Mouse (Mus musculus) C2C12 (cell line): ENCODE results near the gene Tmem191c. TPM values are rescaled to one million over a fixed set of nuclear protein-coding genes. Genes with fewer than 3 reads are reported as not detected.

Experiments used
- H3K27me3 ChIP-seq: one replicate; pipeline ENCODE4 v1.6.1; 2011; ENCODE audit not compliant: control insufficient read depth, insufficient read depth, insufficient read length
- H3K36me3 ChIP-seq: one replicate; pipeline ENCODE4 v1.6.1; 2011; ENCODE audit not compliant: control insufficient read depth, insufficient read depth
- H3K4me3 ChIP-seq: one replicate; pipeline ENCODE4 v1.5.1; 2011; ENCODE audit warnings: mild to moderate bottlenecking, control low read depth; ENCODE audit not compliant: poor library complexity, insufficient read depth, severe bottlenecking
- H3K79me2 ChIP-seq: one replicate; pipeline ENCODE4 v1.6.1; 2011; ENCODE audit not compliant: control insufficient read depth, insufficient read depth
- H3K79me3 ChIP-seq: one replicate; pipeline ENCODE4 v1.6.1; 2011; ENCODE audit warnings: low read depth, control low read depth
- H3ac ChIP-seq: one replicate; pipeline ENCODE3; 2011; ENCODE audit warnings: low read depth; ENCODE audit not compliant: control insufficient read depth, insufficient read length
- CEBPB ChIP-seq: IDR thresholded peaks from one replicate; pipeline ENCODE4 v1.6.1; 2011; ENCODE audit warnings: low read depth, mild to moderate bottlenecking, control low read depth, moderate library complexity
- CTCF ChIP-seq: IDR thresholded peaks from one replicate; pipeline ENCODE4 v1.5.1; 2011; ENCODE audit not compliant: control insufficient read depth, insufficient read depth, insufficient read length
- FOSL1 ChIP-seq: IDR thresholded peaks from one replicate; pipeline ENCODE4 v1.8.0; 2011; ENCODE audit warnings: mild to moderate bottlenecking, low read length; ENCODE audit not compliant: poor library complexity, insufficient read depth, severe bottlenecking
- MAX ChIP-seq: IDR thresholded peaks from one replicate; pipeline ENCODE4 v1.6.1; 2011; ENCODE audit warnings: mild to moderate bottlenecking, control low read depth
- MYOD1 ChIP-seq: IDR thresholded peaks from one replicate; pipeline ENCODE4 v1.6.1; 2011; ENCODE audit warnings: low read depth; ENCODE audit not compliant: control insufficient read depth, insufficient read length
- MYOG ChIP-seq: IDR thresholded peaks from one replicate; pipeline ENCODE4 v1.6.1; 2011; ENCODE audit not compliant: control insufficient read depth, insufficient read length; ENCODE audit errors: extremely low read depth
- USF1 ChIP-seq: IDR thresholded peaks from one replicate; pipeline ENCODE4 v1.6.1; 2011; ENCODE audit warnings: low read depth, mild to moderate bottlenecking, control low read depth, moderate library complexity
- polyA plus RNA-seq: library from polyadenylated mRNA; unstranded; fragments of >200 nt; fragmentation: generic; extraction: Trizol; gene quantifications from one replicate; pipeline ENCODE4 v1.2.1, GENCODE M21; 2012; ENCODE audit warnings: missing spikeins

Tmem191c gene
- polyA plus RNA-seq, 1 experiment, result 1.3 TPM

DNA sequence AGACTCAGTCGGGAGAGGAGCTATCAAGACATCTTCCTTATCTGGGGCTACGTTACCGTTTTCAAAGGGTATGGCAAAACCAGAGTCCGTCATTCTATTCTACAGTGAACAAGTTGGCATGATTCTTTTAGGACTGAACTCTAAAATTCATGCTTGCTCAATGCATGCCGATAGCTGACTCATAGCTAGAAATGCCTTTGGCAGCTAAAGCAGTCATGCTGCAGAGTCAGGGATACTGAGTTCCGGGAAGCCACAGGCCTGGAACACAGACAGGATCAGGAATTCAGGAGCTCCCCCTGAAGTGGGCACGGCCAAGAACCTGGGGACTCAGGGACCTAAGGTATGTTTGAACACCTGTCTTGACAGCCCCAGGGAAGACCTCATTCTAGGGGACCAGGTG lies 40.7 kb downstream of the Tmem191c start:
- no peaks in the 10 kb centered on the region for H3K79me2 ChIP-seq
- peaks cover 27% of the 10 kb centered on the region for H3K36me3 ChIP-seq
- no peak overlapping the region for H3K4me3 ChIP-seq
- no peaks in the 10 kb centered on the region for H3K79me3 ChIP-seq
- H3ac ChIP-seq, result no peak overlapping the region
- no peak for TF ChIP-seq CTCF
- no peak for TF ChIP-seq FOSL1
- TF ChIP-seq MYOG, result no peak
- TF ChIP-seq MAX, result no peak
- TF ChIP-seq MYOD1, result no peak
- no peaks in the 10 kb centered on the region for H3K27me3 ChIP-seq

- peaks cover 19% of the 10 kb centered on the region for H3K36me3 ChIP-seq
- H3ac ChIP-seq, result no peak overlapping the region
- no peaks in the 10 kb centered on the region for H3K27me3 ChIP-seq
- no peaks in the 10 kb centered on the region for H3K79me3 ChIP-seq
- no peak overlapping the region for H3K4me3 ChIP-seq
- no peak for TF ChIP-seq MYOG
- TF ChIP-seq CTCF, result no peak
- TF ChIP-seq USF1, result no peak
- no peak for TF ChIP-seq MYOD1
- no peak for TF ChIP-seq CEBPB
- no peak for TF ChIP-seq FOSL1
- H3K79me2 ChIP-seq, result no peaks in the 10 kb centered on the region
Measured at GRCm38 (mm10) chr16:17321481-17321880, 45.6 kb downstream of the Tmem191c start.

DNA sequence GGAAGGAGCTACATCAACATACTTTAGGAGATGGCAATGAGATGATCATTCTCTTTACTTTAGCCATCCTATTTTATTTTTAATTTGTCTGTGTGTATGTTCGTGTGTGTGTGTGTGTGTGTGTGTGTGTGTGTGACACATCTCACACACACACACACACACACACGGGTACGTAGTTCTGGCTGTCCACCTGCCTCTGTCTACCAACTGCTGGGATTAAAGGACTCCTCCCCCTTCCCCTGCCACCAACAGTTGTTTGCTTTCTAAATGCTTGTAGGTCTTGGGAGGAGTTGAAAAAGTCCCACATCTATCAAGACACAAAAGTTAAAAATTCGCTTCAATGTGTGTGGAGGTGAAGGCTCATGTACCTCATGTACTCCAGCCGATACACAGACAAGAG lies 48.9 kb downstream of the Tmem191c start:
- Histone ChIP-seq H3K4me3 (no peak overlapping the region), H3K27me3 (no peaks in the 10 kb centered on the region), H3K79me3 (no peaks in the 10 kb centered on the region), H3ac (no peak overlapping the region), H3K79me2 (no peaks in the 10 kb centered on the region), H3K36me3 (peaks cover 17% of the 10 kb centered on the region)
- TF ChIP-seq FOSL1, result no peak
- no peak for TF ChIP-seq USF1
- TF ChIP-seq MAX, result no peak
- TF ChIP-seq CEBPB, result no peak
- no peak for TF ChIP-seq CTCF
- no peak for TF ChIP-seq MYOG

- peaks cover 16% of the 10 kb centered on the region for H3K36me3 ChIP-seq
- TF ChIP-seq MYOD1 (no peak), CTCF (no peak)
- no peak overlapping the region for H3ac ChIP-seq
- H3K79me3 ChIP-seq, result no peaks in the 10 kb centered on the region
- H3K4me3 ChIP-seq, result no peak overlapping the region
- H3K79me2 ChIP-seq, result no peaks in the 10 kb centered on the region
- no peaks in the 10 kb centered on the region for H3K27me3 ChIP-seq
Measured at GRCm38 (mm10) chr16:17326064-17326463, 50.2 kb downstream of the Tmem191c start.

DNA sequence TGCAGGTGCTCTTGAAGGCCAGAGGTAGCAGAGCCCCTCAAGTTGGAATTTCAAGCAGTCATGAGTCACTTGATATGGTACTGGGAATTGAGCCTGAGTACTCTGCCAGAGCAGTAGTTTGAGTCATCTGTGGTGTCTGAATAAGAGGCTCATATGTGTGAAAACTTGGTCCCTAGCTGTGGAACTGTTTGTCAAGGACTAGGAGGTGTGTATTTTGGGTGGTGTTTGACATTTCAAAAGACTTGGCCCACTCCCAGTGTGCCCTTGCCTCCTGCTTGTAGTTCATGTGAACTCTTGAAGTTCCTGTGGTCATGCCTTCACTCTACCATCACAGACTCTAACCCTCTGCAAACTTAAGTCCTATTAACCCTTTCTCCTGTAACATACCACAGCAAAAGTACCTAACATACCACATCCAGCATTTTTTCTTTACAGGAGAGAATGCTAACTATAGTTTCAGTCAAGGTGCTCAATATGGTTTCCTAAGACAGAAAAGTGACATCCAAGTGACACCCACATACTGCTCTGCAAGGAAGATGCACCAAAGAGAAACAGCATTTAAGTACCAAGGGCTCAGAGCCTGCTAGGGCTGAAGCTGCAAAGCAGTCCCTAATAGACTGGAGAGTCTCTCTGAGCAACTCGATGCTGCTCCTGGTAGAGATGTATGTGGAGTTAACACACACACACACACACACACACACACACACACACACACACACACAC lies 54.1 kb downstream of the Tmem191c start:
- Histone ChIP-seq H3ac (no peak overlapping the region), H3K79me3 (no peaks in the 10 kb centered on the region), H3K79me2 (no peaks in the 10 kb centered on the region), H3K36me3 (peaks cover 6% of the 10 kb centered on the region), H3K4me3 (no peak overlapping the region), H3K27me3 (no peaks in the 10 kb centered on the region)
- TF ChIP-seq MAX (no peak), CEBPB (no peak), MYOD1 (no peak), MYOG (no peak), CTCF (no peak), FOSL1 (no peak), USF1 (no peak)

DNA sequence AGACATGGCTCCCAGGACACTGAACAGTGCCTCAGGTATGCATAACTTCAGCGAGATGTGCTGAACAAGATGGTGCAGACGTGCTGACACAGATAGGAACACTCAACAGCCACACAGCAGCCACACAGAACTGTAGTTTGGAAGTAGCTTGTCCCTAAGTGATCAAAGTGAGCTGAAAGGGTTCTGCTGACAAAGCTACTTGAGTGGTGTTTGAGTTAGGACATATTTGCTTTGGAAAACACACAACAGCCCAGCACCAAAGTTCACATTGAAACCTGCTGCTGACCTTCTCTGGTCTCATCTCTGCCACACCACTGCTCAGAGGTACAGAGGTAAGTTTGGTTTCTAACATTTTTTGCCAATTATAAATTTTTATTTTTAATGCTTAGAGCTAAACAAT lies 55.2 kb downstream of the Tmem191c start, which contains the start of gene Serpind1:
Gene Serpind1, plus strand, starts transcription at position 256 of the 400 bp plus-strand sequence.
- Histone ChIP-seq H3ac (no peak within 1 kb of the TSS), H3K4me3 (no peak within 1 kb of the TSS)

More for the DNA sequence above, 55.2 kb downstream of the Tmem191c start, which contains the start of gene Serpind1:
- no peaks in the 10 kb centered on the region for H3K36me3 ChIP-seq
- no peaks in the 10 kb centered on the region for H3K27me3 ChIP-seq
- TF ChIP-seq FOSL1 (no peak), CTCF (no peak)
- H3K79me2 ChIP-seq, result no peaks in the 10 kb centered on the region
- no peaks in the 10 kb centered on the region for H3K79me3 ChIP-seq
